Mouse (Mus musculus) 416B (cell line): ENCODE data around the gene Zc3h12b.
"Not testable (repeated sequence)": the region's sequence is repeated elsewhere in the genome, so short reads cannot be mapped to it uniquely, and the experiment has no call there.

Source experiments
- DNase-seq: peaks from one replicate; pipeline ENCODE4 v3.0.0; 2011; ENCODE audit warnings: low read depth

Gene Zc3h12b

DNA sequence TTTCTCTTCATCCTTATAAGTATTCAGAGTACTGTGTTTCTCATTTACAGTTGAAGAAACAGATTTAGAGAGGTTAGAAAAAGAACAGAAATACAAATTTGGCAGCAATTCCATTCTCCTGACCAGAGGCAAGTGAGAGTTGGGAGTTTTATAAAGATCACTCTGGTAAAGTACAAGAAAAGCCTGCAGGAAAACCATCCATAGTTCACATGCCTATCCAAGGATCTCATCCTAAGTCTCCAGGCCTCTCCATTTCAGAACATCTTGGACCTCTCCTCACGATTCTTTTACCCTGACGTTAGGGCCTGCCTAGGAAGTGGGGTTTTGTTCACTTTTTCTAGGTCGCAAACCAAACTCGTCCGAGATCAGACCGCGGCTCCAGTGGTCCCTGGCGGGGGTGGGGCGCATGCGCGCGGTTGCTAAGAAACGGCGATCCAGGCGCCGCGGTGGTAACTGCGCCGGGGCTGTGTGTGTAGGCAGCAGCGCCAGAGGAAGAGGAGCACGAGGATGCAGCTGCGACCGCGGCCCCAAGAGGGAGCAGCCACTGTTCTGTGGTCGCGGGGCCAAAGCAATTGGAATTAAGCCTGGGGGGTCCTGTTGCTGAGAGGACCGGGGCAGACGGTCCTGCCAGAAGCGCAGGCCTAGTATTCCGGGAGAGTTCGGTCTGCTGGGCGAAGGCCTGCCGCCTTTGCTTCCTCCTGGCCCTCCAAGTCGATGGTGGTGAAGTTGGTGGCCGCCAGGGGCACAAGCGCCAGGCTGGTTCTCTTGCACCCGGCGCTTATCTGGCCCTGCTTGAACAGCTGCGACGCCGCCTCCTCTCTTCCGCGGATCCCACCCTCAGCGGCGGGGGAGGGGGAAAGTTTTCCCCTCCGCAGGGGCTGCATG, at the start of gene Zc3h12b:
Gene Zc3h12b, plus strand, starts transcription at position 452 of the 885 bp plus-strand sequence.
- DNase-seq: peak; percentile 82

- peak; percentile 2 for DNase-seq
Observed at GRCm38 (mm10) chrX:95682206-95682605, 29.3 kb upstream of the Zc3h12b start.

GRCm38 (mm10) chrX:95687119-95687518, 24.4 kb upstream of the Zc3h12b start:
- DNase-seq: peak; percentile 61

GRCm38 (mm10) chrX:95738253-95738652, 26.8 kb downstream of the Zc3h12b start:
- DNase-seq: peak; percentile 22

- DNase-seq: no peak
Observed at GRCm38 (mm10) chrX:95795881-95796280, 84.4 kb downstream of the Zc3h12b start.

DNA sequence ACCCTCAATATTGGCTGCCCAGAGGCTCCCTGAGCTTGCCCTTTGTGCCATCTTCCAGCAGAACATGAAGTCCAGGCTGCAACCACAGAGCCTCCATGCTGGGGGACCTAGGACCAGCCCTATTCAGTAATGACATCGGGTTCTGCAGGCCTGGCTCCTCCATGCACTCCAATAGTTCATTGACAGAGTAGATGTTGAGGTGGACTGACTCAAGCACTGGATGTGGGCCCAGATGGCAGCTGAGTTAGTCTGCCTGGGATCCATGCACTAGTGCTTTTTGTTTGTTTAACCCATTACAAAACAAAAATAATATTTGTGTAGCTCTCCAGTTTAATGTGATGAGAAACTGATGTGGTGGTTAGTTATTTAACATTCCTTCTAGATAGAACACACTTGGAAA, 90.3 kb downstream of the Zc3h12b start:
- no peak for DNase-seq

GRCm38 (mm10) chrX:95852806-95853205, 141.3 kb downstream of the Zc3h12b start:
- no peak for DNase-seq

DNA sequence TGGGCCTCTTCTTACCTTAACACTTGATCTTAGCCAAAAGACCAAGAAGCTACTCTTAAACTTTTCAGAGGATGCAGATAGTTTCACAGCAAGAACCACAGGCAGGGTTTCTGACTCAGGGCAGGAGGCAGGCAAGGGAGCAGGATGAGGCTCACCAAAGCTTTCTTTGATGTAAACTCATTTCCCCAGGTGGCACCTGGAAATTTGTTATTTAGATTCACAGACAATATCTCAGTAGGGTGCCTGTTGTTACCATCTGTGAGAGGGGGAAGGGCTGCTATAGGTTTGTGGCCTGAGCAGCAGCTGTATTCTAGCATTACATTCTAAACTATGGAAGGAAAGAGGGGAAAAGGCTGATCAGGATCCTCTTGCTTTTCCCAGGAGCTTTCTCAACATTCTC, 169.6 kb downstream of the Zc3h12b start:
- DNase-seq: no peak

GRCm38 (mm10) chrX:95902716-95903115, 191.2 kb downstream of the Zc3h12b start:
- no peak for DNase-seq

DNA sequence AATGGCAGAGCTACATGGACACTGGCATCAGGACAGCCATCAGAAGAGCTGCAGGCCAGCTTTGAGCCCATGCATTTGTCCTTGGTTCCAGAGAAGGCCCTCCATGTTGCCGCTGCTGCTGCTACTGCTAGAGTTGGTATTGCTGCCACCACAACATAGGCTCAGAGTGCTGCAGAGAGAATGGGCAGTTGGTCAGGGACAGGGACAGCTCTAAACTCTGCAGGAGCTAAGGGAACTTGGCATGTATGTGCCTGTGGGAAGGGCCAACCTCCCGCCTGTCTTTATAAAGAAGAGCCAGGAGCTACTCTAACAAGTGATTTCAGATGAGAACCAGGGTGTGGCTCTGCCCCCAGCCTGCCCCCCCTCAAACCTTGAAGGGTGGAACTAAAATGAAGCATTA, 224.0 kb downstream of the Zc3h12b start:
- no peak for DNase-seq

GRCm38 (mm10) chrX:95945496-95945895, 234.0 kb downstream of the Zc3h12b start:
- no peak for DNase-seq

DNA sequence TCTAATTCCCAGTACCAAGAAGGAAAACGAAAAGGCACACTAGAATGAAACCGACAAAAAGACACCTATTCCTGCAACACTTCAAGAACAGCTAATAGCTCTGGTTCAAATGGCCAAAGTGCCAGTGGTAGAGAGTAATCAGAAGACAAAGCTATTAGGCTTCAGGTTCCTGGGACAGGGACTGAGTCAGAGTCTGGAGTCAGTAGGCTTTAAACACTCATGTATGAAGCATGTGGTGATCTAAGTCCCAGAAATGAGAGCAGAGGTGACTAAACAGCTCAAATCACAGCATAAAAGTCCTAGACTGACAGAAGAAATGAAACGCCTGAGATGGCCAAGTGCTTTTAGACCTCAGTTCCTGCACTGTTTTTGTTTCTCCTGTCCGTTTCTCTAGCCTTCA, 236.7 kb downstream of the Zc3h12b start:
- DNase-seq: no peak

DNA sequence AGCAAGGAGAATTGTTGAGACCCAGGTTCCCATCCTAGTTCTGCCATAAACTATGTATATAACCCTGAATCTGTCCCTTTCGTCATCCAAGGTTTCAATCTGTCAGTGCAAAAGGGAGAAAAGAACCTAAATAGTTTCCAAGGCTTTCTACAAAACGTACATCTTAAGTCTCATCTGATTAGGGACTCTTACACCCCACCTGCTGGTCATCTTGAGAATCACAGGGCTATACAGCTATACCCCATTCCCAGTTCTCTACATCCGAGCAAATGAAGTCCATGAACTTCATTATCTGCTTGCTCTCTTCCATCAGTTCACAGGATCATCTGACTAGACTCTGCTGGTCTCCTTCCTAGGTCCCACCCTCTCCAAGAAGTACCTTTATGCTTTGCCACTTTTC, 239.3 kb downstream of the Zc3h12b start:
- DNase-seq: peak; percentile 50

DNA sequence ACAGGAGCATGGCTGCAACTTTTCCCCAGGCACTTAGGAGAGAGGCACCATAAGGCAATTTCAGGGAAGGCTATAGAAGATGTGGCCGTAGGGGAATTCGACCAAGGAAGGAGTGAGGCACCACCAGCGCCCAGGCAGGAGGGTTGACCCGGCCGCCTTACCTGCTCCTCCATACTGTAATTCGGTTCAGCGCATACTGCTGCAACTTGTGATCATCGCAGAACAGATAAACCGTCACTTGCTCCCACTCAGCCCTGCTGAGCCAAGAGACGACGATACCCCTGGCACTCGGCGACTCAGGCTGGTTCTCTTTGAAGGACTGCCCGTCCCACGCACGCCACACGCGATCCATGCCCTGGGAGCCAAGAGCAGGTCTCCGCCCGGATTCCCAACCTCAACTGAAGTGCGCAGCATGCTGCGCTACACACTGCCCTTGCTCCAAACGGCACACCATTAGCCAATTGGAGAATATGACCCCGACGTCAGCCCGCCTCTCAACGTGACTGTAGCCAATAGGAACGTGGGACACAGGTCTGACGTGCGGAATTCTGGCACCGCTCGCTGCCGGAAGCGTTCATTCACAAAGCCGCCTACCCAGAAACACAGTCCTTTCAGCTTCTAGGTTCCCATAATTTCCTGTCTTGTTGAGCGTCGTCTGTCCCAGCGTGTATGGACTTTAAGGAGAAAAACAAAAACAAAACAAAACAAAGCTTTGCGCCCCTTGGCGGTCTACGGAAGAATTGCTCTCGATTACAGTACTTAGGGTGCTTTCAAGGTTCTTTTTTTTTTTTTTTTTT, 245.2 kb downstream of the Zc3h12b start, which contains the start of gene Las1l:
Gene Las1l, minus strand, starts transcription at position 466 of the 797 bp plus-strand sequence.
- peak; percentile 97 for DNase-seq

GRCm38 (mm10) chrX:95957461-95957860, 246.0 kb downstream of the Zc3h12b start:
- not testable (repeated sequence) for DNase-seq

DNA sequence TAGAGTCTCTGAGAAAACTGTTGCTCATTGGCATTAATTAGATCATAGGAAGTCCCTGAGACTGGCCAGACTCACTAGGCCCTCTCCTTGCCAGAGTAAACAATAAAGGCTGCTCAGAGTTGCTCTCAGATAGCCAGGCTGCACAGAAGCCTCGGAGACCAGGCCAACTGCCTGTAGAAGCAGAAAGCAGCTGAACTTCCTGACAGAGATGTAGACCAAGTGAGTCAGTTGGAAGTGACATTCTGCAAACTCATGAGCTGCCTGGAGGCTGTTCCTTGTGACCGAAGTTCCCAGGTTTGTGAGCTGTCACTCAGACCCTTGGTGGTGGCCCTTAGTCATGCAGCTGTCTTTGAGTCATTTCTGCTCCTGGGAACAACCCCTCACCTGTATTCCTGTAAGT, 251.9 kb downstream of the Zc3h12b start:
- peak; percentile 67 for DNase-seq

DNA sequence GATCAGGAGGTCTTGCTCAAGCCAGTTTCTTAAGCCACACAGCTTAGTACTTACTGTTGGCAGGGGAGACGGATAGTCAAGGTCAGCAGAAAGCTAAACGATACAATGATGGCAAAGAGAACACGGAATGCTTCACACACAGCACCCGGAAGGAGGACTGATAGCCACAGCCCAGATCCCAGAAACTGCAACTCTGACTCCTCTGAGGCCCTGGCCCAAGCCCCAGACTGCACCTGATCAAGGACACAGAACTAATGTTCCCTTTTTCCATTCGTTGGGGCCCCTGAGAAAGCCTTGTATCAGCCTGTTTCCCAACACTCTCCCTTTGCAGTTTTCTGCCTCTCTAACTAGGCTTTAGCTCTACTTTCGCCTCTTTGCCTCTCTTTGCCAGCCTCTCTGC, 253.6 kb downstream of the Zc3h12b start:
- DNase-seq: no peak

DNA sequence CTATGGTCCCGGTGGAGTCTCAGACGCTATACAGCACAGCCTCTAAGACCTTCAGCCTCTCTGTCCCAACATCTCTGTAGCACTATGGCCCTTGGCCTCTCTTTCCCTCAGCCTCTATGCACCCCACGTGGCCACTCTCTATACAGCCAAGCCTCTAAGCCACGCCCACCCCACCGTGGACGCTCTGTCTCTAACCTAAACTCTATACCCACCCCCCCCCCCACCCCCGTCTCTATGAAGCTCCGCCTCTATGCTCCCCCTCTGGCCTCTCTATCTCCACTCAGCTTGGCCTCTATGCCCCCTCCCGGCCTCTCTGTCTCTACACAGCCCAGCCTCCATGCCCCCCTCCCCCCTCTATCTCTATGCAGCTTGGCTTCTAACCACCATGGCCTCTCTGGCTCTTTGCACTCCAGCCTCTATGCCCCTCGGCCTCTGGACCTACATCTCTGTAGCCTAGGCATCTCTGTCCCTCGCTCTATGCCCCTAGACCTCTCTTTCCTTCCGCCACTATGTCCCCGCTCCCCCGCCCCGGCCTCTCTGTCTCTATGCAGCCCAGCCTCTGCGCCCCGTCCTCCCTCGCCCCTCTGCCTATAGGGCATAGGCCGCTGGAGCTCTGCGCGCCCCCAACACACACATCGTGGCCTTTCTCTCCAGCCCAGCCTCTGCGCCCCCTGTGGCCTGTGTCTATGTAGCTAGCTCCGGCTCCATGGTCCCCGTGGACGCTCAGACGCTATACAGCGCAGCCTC, 256.5 kb downstream of the Zc3h12b start:
- DNase-seq: no peak

- peak; percentile 52 for DNase-seq
Observed at GRCm38 (mm10) chrX:95968594-95968965, 257.1 kb downstream of the Zc3h12b start.

GRCm38 (mm10) chrX:95969116-95969515, 257.6 kb downstream of the Zc3h12b start:
- DNase-seq: no peak

DNA sequence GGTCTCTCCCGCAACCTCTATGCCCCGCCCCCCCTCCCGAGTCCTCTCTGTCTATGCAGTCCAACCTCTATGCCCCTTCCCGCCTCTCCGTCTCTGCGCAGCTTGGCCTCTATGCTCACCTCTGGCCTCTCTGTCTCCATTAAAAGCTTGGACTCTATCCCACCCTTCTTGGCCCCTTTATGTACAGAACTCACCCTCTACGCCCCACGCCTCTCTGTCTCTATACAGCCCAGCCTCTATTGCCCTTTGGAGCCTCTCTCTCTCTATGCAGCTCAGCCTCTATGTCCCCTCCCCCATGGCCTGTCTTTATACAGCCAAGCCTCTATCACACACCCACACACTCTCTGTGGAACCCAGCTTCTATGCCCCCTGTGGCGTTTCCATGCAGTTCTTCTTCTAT, 258.5 kb downstream of the Zc3h12b start:
- no peak for DNase-seq
